Mouse (Mus musculus): Measurements from ENCODE around the gene Tcte3. TPM values are rescaled to one million over a fixed set of nuclear protein-coding genes. Genes with fewer than 3 reads are reported as not detected.
"Not testable (repeated sequence)": the region's sequence is repeated elsewhere in the genome, so short reads cannot be mapped to it uniquely, and the experiment has no call there.

Tcte3 gene
- polyA plus RNA-seq, 1 experiment from 2014 or later, result 3.4 TPM

DNA sequence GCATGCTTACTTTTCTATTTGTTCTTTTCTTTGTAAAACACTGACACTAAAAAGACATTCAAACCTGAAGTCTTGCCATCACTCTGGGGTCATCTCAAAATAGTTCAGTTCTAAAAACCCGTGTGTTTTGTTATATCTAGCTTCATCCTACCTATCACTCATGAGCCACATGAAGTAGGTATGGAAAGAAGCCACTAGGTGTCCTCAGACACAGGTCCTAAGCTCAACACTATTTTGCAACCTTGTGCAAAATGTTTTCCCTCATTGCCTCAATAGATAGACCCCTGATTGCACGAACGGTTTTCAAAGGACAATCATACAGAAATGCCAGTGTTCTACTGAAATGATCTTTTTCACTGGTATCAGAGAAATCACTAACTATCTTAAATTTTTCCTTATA, 833 bp downstream of the Tcte3 start:
- no CpG with 5 or more reads among the region's 3 CpGs for WGBS
- ATAC-seq; H3K4me2 ChIP-seq (replicated peaks; ENCODE audit: low read depth): not testable (repeated sequence)

DNA sequence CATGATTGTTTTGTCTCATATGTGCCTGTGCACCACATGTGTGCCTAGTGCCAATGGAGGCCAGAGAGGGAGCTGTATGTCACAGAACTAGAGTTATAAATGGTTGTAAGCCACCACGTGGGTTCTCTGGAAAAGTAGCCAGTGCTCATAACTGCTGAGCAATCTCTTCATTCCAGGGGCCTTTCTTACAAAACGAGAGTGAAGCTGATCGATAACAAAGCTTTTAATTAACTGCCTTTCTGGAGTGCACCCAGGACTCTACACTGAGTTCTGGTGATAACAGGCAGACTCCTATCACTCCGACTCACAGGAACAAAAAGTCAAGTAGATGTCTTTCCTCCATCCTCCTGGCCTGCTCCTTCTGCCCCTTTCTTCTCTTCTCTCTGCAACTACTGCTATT, 9.9 kb downstream of the Tcte3 start:
- not testable (repeated sequence) for H3K4me3 ChIP-seq (ENCODE audit: low read depth, low read length); H3K4me1 ChIP-seq (replicated peaks; ENCODE audit: control insufficient read depth, insufficient read depth, low read length); ATAC-seq; H3K27me3 ChIP-seq (replicated peaks; ENCODE audit: control insufficient read depth, insufficient read depth, low read length); H3K27ac ChIP-seq (ENCODE audit: low read depth, low read length); H3K9me3 ChIP-seq (ENCODE audit: control insufficient read depth); H3K9ac ChIP-seq (ENCODE audit: low read depth, low read length); H3K36me3 ChIP-seq (ENCODE audit: control insufficient read depth, insufficient read depth); H3K4me2 ChIP-seq (replicated peaks; ENCODE audit: low read depth)
- no CpG with 5 or more reads among the region's 4 CpGs for WGBS

More for the DNA sequence above, 833 bp downstream of the Tcte3 start:
- H3K9me3 ChIP-seq (ENCODE audit: control insufficient read depth); H3K27me3 ChIP-seq (replicated peaks; ENCODE audit: control insufficient read depth, insufficient read depth, low read length); H3K4me3 ChIP-seq (ENCODE audit: low read depth, low read length); H3K4me1 ChIP-seq (replicated peaks; ENCODE audit: control insufficient read depth, insufficient read depth, low read length); H3K27ac ChIP-seq (ENCODE audit: low read depth, low read length); H3K36me3 ChIP-seq (ENCODE audit: control insufficient read depth, insufficient read depth); H3K9ac ChIP-seq (ENCODE audit: low read depth, low read length): not testable (repeated sequence)

DNA sequence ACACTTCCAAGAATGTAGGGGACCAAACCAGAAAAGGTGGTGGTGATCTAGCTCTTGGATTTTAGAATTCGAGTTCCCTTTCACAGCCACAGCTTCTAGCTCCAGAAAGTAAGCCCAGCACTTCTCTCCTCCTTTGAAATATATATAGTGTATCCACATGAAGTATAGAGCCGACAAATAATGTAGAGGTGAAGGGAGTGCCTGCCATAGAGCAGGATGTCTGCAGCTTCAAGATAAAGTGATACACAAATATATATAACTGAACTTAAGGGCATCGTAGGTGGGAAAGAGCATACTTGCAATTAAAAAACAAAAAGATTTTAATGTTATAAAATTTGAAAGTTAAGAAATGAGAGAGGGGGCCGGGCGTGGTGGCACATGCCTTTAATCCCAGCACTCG, 15.8 kb downstream of the Tcte3 start:
- ATAC-seq; H3K9me3 ChIP-seq (ENCODE audit: control insufficient read depth); H3K36me3 ChIP-seq (ENCODE audit: control insufficient read depth, insufficient read depth); H3K27me3 ChIP-seq (replicated peaks; ENCODE audit: control insufficient read depth, insufficient read depth, low read length); H3K4me1 ChIP-seq (replicated peaks; ENCODE audit: control insufficient read depth, insufficient read depth, low read length); H3K9ac ChIP-seq (ENCODE audit: low read depth, low read length); H3K27ac ChIP-seq (ENCODE audit: low read depth, low read length); H3K4me3 ChIP-seq (ENCODE audit: low read depth, low read length); H3K4me2 ChIP-seq (replicated peaks; ENCODE audit: low read depth): not testable (repeated sequence)
- WGBS, result no CpG with 5 or more reads among the region's 6 CpGs

DNA sequence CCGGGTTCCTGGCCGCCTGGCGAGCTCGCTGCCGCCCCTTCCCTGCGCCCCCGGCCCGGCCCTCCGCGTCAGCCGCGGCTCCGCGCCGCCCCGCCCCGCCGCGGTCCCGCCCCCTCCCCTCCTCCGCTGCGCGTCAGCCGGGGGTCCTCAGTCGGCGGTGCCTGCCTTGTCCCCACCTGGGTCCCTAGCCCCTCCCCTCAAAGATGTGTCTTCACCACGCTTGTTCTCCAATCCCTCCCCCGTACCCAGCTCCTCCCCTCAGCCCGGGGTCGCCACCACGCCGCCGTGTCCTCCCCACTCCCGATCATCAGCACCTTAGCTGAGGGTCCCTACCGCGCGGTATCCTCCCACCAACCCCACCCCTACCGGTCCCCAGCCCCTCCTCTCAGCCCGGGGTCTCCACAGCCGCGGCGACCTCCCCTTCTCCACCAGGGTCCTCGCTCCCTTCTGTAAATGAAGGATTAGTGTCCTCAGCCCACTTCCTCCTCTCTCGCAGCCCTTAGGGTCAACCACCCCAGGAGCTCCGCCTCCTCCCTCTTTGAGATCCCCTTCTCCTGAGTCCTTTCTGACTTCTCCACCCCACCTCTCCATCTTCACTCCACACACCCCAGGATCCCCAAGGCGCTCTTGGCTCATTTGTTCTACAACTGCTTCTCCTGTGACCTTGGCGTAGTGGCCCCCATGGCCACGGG, 16.6 kb downstream of the Tcte3 start:
- H3K27ac ChIP-seq (ENCODE audit: low read depth, low read length); H3K9ac ChIP-seq (ENCODE audit: low read depth, low read length); H3K36me3 ChIP-seq (ENCODE audit: control insufficient read depth, insufficient read depth); H3K9me3 ChIP-seq (ENCODE audit: control insufficient read depth); H3K4me3 ChIP-seq (ENCODE audit: low read depth, low read length); H3K4me1 ChIP-seq (replicated peaks; ENCODE audit: control insufficient read depth, insufficient read depth, low read length); H3K27me3 ChIP-seq (replicated peaks; ENCODE audit: control insufficient read depth, insufficient read depth, low read length); H3K4me2 ChIP-seq (replicated peaks; ENCODE audit: low read depth): not testable (repeated sequence)
- ATAC-seq, result peak; percentile 28
- no CpG with 5 or more reads among the region's 48 CpGs for WGBS

DNA sequence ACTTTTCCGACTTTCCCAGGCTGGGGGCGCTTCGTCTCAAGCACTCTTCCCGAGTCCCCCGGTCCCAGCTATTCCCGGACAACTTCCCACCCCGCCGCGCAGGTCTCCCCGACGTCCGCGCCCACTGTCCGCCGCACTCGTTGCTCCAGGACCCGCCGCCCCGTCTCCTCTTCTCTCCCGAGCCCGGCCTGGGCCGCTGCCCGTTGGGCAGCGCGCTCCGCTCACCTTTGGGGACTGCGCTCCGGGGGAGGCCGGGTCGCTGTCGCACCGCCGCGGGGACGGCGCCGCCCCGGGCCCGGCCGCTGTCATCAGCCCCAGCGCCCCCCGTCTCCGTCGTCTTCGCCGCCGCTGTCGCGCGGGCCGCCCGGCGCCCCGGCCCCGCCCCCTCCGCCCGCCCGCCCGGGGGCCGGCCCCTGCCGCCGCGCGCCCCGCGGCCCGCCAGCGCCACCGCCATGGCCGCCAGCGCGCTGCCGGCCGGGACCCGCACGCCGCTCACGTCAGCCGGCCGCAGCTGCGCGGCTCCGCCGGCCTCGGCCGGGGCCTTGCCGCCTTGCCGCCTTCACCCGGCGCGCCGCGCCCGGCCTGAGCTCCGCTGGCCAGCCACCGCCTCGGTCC, 17.3 kb downstream of the Tcte3 start:
- not testable (repeated sequence) for H3K27ac ChIP-seq (ENCODE audit: low read depth, low read length); H3K27me3 ChIP-seq (replicated peaks; ENCODE audit: control insufficient read depth, insufficient read depth, low read length); H3K9ac ChIP-seq (ENCODE audit: low read depth, low read length); H3K36me3 ChIP-seq (ENCODE audit: control insufficient read depth, insufficient read depth); H3K4me1 ChIP-seq (replicated peaks; ENCODE audit: control insufficient read depth, insufficient read depth, low read length); H3K4me3 ChIP-seq (ENCODE audit: low read depth, low read length); H3K9me3 ChIP-seq (ENCODE audit: control insufficient read depth); H3K4me2 ChIP-seq (replicated peaks; ENCODE audit: low read depth)
- no CpG with 5 or more reads among the region's 97 CpGs for WGBS
- peak; percentile 83 for ATAC-seq

DNA sequence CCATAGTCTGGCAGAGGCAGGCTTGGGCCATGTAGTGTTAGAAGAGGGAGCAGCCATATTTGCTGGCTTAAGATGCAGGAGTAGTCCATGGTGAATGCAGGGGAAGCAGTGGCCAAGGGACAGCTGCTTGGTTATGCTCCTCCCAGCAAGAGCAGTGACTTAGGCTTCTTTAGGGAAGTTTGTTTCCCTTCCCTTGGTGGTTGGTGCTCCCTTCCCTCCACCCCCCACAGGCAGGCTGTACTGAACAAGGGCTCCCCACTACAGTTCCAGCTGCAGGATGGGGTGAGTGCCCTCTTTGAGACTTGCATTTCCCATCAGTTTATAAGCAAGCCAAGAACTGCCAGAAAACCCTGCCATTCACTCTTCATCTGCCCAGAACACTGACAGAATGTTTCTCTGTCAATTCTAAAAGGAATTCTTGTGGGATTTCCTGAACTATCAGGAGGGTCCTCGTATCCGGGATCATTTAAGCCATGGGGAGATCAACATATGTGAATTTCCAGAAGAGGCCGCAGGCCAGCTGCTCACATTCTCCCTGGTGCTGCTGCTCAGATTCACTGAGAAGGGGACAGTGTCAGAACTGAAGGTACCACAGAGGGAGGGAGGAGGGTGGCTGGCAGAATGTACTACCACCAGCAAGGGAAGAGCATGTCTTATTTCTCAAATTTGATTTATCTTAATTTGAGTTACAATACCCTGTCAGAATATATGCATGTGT, 19.6 kb downstream of the Tcte3 start:
- H3K27me3 ChIP-seq (replicated peaks; ENCODE audit: control insufficient read depth, insufficient read depth, low read length); ATAC-seq; H3K27ac ChIP-seq (ENCODE audit: low read depth, low read length); H3K36me3 ChIP-seq (ENCODE audit: control insufficient read depth, insufficient read depth); H3K4me3 ChIP-seq (ENCODE audit: low read depth, low read length); H3K4me1 ChIP-seq (replicated peaks; ENCODE audit: control insufficient read depth, insufficient read depth, low read length); H3K9me3 ChIP-seq (ENCODE audit: control insufficient read depth); H3K9ac ChIP-seq (ENCODE audit: low read depth, low read length); H3K4me2 ChIP-seq (replicated peaks; ENCODE audit: low read depth): not testable (repeated sequence)
- WGBS, result 87% methylated on average over 3 of the region's 3 CpGs

DNA sequence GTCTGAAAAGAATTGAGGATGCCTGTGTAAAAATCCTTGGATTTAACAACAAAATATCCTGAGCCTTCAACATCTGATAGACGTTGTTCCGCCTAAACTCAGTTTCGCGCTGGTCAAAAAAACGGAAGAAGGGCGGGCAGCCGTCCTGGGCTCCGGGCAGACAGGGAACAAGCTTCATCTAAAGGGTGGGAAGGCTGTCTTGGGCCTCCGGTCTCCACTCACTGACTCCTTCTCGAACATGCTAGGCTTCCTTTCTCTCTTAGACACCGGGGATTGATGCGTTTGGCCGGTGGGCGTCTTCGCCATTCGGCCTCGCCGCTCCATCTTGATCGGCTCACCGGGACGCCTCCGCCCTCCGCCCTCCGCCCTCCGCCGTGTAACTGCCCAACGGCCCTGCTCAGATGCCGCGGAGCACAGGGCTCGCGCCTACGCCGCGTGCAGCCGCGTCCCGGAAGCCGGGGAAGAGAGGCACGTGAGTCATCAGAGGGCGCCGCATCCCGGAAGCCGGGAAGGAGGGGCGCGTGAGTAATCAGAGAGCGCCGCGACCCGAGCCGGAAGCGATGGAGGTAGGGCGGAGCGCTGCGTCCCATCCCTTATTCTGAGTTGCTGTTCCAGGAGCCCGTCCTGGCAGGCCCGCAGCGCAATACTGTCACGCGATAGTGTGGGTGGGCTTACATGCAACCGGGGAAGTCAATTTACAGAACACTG, 31.4 kb downstream of the Tcte3 start, which contains the start of gene Gm3435:
Gene Gm3435, plus strand, starts transcription at position 471 of the 708 bp plus-strand sequence.
- H3K27ac ChIP-seq (ENCODE audit: low read depth, low read length); H3K27me3 ChIP-seq (replicated peaks; ENCODE audit: control insufficient read depth, insufficient read depth, low read length); H3K9ac ChIP-seq (ENCODE audit: low read depth, low read length); H3K4me3 ChIP-seq (ENCODE audit: low read depth, low read length); H3K9me3 ChIP-seq (ENCODE audit: control insufficient read depth); H3K36me3 ChIP-seq (ENCODE audit: control insufficient read depth, insufficient read depth); H3K4me2 ChIP-seq (replicated peaks; ENCODE audit: low read depth); H3K4me1 ChIP-seq (replicated peaks; ENCODE audit: control insufficient read depth, insufficient read depth, low read length): not testable (repeated sequence)
- WGBS, result no CpG with 5 or more reads among the region's 60 CpGs
- peak; percentile 99 for ATAC-seq

DNA sequence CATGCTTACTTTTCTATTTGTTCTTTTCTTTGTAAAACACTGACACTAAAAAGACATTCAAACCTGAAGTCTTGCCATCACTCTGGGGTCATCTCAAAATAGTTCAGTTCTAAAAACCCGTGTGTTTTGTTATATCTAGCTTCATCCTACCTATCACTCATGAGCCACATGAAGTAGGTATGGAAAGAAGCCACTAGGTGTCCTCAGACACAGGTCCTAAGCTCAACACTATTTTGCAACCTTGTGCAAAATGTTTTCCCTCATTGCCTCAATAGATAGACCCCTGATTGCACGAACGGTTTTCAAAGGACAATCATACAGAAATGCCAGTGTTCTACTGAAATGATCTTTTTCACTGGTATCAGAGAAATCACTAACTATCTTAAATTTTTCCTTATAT, 32.2 kb downstream of the Tcte3 start:
- not testable (repeated sequence) for H3K27me3 ChIP-seq (replicated peaks; ENCODE audit: control insufficient read depth, insufficient read depth, low read length); H3K27ac ChIP-seq (ENCODE audit: low read depth, low read length); H3K9ac ChIP-seq (ENCODE audit: low read depth, low read length); H3K4me1 ChIP-seq (replicated peaks; ENCODE audit: control insufficient read depth, insufficient read depth, low read length); H3K4me2 ChIP-seq (replicated peaks; ENCODE audit: low read depth); H3K9me3 ChIP-seq (ENCODE audit: control insufficient read depth); H3K4me3 ChIP-seq (ENCODE audit: low read depth, low read length); H3K36me3 ChIP-seq (ENCODE audit: control insufficient read depth, insufficient read depth)
- ATAC-seq, result peak; percentile 39
- WGBS, result no CpG with 5 or more reads among the region's 3 CpGs

DNA sequence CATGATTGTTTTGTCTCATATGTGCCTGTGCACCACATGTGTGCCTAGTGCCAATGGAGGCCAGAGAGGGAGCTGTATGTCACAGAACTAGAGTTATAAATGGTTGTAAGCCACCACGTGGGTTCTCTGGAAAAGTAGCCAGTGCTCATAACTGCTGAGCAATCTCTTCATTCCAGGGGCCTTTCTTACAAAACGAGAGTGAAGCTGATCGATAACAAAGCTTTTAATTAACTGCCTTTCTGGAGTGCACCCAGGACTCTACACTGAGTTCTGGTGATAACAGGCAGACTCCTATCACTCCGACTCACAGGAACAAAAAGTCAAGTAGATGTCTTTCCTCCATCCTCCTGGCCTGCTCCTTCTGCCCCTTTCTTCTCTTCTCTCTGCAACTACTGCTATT, 41.2 kb downstream of the Tcte3 start:
- ATAC-seq; H3K4me1 ChIP-seq (replicated peaks; ENCODE audit: control insufficient read depth, insufficient read depth, low read length); H3K27me3 ChIP-seq (replicated peaks; ENCODE audit: control insufficient read depth, insufficient read depth, low read length); H3K9ac ChIP-seq (ENCODE audit: low read depth, low read length); H3K27ac ChIP-seq (ENCODE audit: low read depth, low read length); H3K36me3 ChIP-seq (ENCODE audit: control insufficient read depth, insufficient read depth); H3K4me3 ChIP-seq (ENCODE audit: low read depth, low read length); H3K4me2 ChIP-seq (replicated peaks; ENCODE audit: low read depth); H3K9me3 ChIP-seq (ENCODE audit: control insufficient read depth): not testable (repeated sequence)
- WGBS, result no CpG with 5 or more reads among the region's 4 CpGs
